In the genomic region with DNA sequence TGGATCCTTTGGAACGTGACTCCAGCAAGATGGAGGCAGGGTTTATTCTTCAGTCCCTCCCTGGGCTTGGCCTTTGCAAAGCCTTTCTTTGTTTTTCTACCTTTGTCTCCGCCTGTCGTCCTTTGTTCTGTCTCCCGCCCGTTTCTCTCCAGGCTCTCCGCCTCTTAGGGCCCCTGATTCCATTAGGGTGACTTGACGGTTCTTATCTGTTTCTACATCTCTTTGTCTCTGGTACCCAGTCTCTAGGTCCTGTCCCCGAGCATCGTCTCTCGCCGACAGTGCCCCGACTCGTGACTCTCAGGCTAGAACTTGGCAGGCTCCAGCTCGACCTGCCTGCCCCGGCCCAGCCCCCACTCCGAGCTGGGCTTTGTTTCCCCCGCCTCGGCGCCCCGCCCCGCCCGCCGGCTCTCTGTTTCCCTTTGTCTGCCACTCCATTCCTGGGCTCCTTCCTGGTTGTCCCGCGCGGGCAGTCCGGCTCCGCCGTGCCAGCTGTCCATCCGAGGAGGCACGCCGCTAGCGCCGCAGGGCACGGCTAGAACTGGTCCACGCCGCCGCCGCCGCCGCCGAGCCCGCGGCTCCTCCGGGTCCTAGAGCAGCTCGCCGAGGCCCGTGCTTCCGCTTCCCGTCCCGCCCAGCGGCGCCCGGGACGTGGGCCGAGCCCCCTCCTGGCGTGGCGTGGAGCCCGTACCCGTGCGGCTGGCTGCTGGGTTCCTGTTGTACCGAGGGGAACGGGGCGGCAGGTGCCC, we compare ENCODE assay signal across 8 mouse cellular contexts. TPM values are rescaled to one million over a fixed set of nuclear protein-coding genes. Genes with fewer than 3 reads are reported as not detected.
DNase-seq lines count a peak whose midpoint lies in the region; ATAC-seq and TF ChIP-seq lines count a peak whose summit lies in the region.

Gene Zfp553 (plus strand): TSS at position 440 of the 746 bp plus-strand sequence.
Gene Sept1 (minus strand): TSS at position 509 of the 746 bp plus-strand sequence.

- TF ChIP-seq POLR2A in ES-Bruce4 (IDR thresholded peaks at IDR 0.05; ENCODE audit: insufficient read depth, low read length) = peak; percentile 22

- no peaks in the 10 kb centered on the region for H3K4me1 ChIP-seq in ES-Bruce4 (ENCODE audit: control insufficient read depth, insufficient read depth, low read length)
- peaks cover 42% of the 10 kb centered on the region for H3K4me1 ChIP-seq in forebrain, embryonic 13.5 days
- peaks cover 9% of the 10 kb centered on the region for H3K4me1 ChIP-seq in heart, postnatal 0 days (ENCODE audit: control insufficient read depth, insufficient read depth)
- H3K4me1 ChIP-seq in liver, postnatal 0 days (ENCODE audit: insufficient read depth) = peaks cover 17% of the 10 kb centered on the region
- peaks cover 30% of the 10 kb centered on the region for H3K4me1 ChIP-seq in neural tube, embryonic 12.5 days

- H3K27ac ChIP-seq in ES-Bruce4 (ENCODE audit: insufficient read depth, low read length) = peak within 1 kb of the TSS; percentile 88
- peak within 1 kb of the TSS; percentile 99 for H3K27ac ChIP-seq in forebrain, embryonic 13.5 days
- H3K27ac ChIP-seq in heart, postnatal 0 days (ENCODE audit: low read depth) = peak within 1 kb of the TSS; percentile 93
- H3K27ac ChIP-seq in liver, postnatal 0 days (ENCODE audit: low read depth) = peak within 1 kb of the TSS; percentile 95
- peak within 1 kb of the TSS; percentile 98 for H3K27ac ChIP-seq in neural tube, embryonic 12.5 days

- no peaks in the 10 kb centered on the region for H3K9me3 ChIP-seq in ES-Bruce4 (replicated peaks; ENCODE audit: control insufficient read depth, insufficient read depth, low read length, poor library complexity, severe bottlenecking)
- no peaks in the 10 kb centered on the region for H3K9me3 ChIP-seq in forebrain, embryonic 13.5 days (replicated peaks)
- no peaks in the 10 kb centered on the region for H3K9me3 ChIP-seq in heart, postnatal 0 days (replicated peaks; ENCODE audit: control insufficient read depth, low read length)
- no peaks in the 10 kb centered on the region for H3K9me3 ChIP-seq in liver, postnatal 0 days (ENCODE audit: low read length)
- H3K9me3 ChIP-seq in neural tube, embryonic 12.5 days = no peaks in the 10 kb centered on the region

- H3K4me2 ChIP-seq in forebrain, embryonic 13.5 days = peak within 1 kb of the TSS; percentile 90
- peak within 1 kb of the TSS; percentile 85 for H3K4me2 ChIP-seq in heart, postnatal 0 days (ENCODE audit: low read depth, low read length)
- peak within 1 kb of the TSS; percentile 94 for H3K4me2 ChIP-seq in liver, postnatal 0 days (ENCODE audit: low read depth, low read length)
- peak within 1 kb of the TSS; percentile 86 for H3K4me2 ChIP-seq in neural tube, embryonic 12.5 days (replicated peaks)

- peaks cover 36% of the 10 kb centered on the region for H3K36me3 ChIP-seq in ES-Bruce4 (ENCODE audit: control insufficient read depth, insufficient read depth, low read length, poor library complexity, severe bottlenecking)
- H3K36me3 ChIP-seq in forebrain, embryonic 13.5 days (ENCODE audit: poor library complexity, severe bottlenecking) = peaks cover 53% of the 10 kb centered on the region
- H3K36me3 ChIP-seq in heart, postnatal 0 days (replicated peaks; ENCODE audit: control insufficient read depth, insufficient read depth, low read length) = peaks cover 31% of the 10 kb centered on the region
- peaks cover 18% of the 10 kb centered on the region for H3K36me3 ChIP-seq in liver, postnatal 0 days (replicated peaks; ENCODE audit: insufficient read depth, low read length)
- H3K36me3 ChIP-seq in neural tube, embryonic 12.5 days = peaks cover 50% of the 10 kb centered on the region

- WGBS in forebrain, embryonic 13.5 days = under 1% methylated on average over 62 of the region's 64 CpGs
- under 1% methylated on average over 61 of the region's 64 CpGs for WGBS in heart, postnatal 0 days
- WGBS in liver, postnatal 0 days (ENCODE audit: insufficient replicate concordance) = 2% methylated on average over 59 of the region's 64 CpGs
- WGBS in neural tube, embryonic 12.5 days = under 1% methylated on average over 64 of the region's 64 CpGs

- ATAC-seq in cerebellum, adult (ENCODE audit: insufficient number of reproducible peaks, low FRiP score, low TSS enrichment) = peak; percentile 85; the same call in 1 of the 2 replicates
- ATAC-seq in forebrain, embryonic 13.5 days = peak; percentile 94
- peak; percentile 90 for ATAC-seq in heart, postnatal 0 days (ENCODE audit: insufficient read depth, low read depth)
- peak; percentile 90 for ATAC-seq in liver, postnatal 0 days
- ATAC-seq in neural tube, embryonic 12.5 days (ENCODE audit: low FRiP score, low read depth) = peak; percentile 91

- H3K27me3 ChIP-seq in ES-Bruce4 (ENCODE audit: control insufficient read depth, insufficient read depth, low read length, poor library complexity, severe bottlenecking) = no peaks in the 10 kb centered on the region
- H3K27me3 ChIP-seq in forebrain, embryonic 13.5 days = no peaks in the 10 kb centered on the region
- H3K27me3 ChIP-seq in heart, postnatal 0 days (ENCODE audit: control insufficient read depth, insufficient read depth, low read length) = no peaks in the 10 kb centered on the region
- H3K27me3 ChIP-seq in liver, postnatal 0 days (ENCODE audit: insufficient read depth, low read length) = no peaks in the 10 kb centered on the region
- no peaks in the 10 kb centered on the region for H3K27me3 ChIP-seq in neural tube, embryonic 12.5 days (replicated peaks)

- H3K4me3 ChIP-seq in ES-Bruce4 (ENCODE audit: low read depth, low read length) = peak within 1 kb of the TSS; percentile 89
- H3K4me3 ChIP-seq in forebrain, embryonic 13.5 days = peak within 1 kb of the TSS; percentile 94
- peak within 1 kb of the TSS; percentile 95 for H3K4me3 ChIP-seq in heart, postnatal 0 days (ENCODE audit: low read depth, low read length)
- peak within 1 kb of the TSS; percentile 99 for H3K4me3 ChIP-seq in liver, postnatal 0 days (ENCODE audit: low read depth, low read length)
- peak within 1 kb of the TSS; percentile 90 for H3K4me3 ChIP-seq in neural tube, embryonic 12.5 days

- peak within 1 kb of the TSS; percentile 95 for H3K9ac ChIP-seq in ES-Bruce4 (ENCODE audit: low read depth, poor library complexity, severe bottlenecking)
- H3K9ac ChIP-seq in forebrain, embryonic 13.5 days = peak within 1 kb of the TSS; percentile 97
- peak within 1 kb of the TSS; percentile 71 for H3K9ac ChIP-seq in heart, postnatal 0 days (replicated peaks; ENCODE audit: low read depth, low read length)
- H3K9ac ChIP-seq in liver, postnatal 0 days (replicated peaks) = peak within 1 kb of the TSS; percentile 93
- peak within 1 kb of the TSS; percentile 96 for H3K9ac ChIP-seq in neural tube, embryonic 12.5 days

- no peak for TF ChIP-seq CTCF in ES-Bruce4 (IDR thresholded peaks at IDR 0.05; ENCODE audit: low read depth, low read length)
- no peak for TF ChIP-seq CTCF in heart, postnatal 0 days (IDR thresholded peaks at IDR 0.05; ENCODE audit: low read depth)
- TF ChIP-seq CTCF in liver, postnatal 0 days (IDR thresholded peaks at IDR 0.05; ENCODE audit: low read depth) = no peak

- TF ChIP-seq EP300 in ES-Bruce4 (IDR thresholded peaks at IDR 0.05; ENCODE audit: insufficient read depth, low read depth, low read length) = peak; percentile 85
- TF ChIP-seq EP300 in heart, postnatal 0 days (IDR thresholded peaks at IDR 0.05; ENCODE audit: low read depth) = peak; percentile 80; the same call in 1 of the 2 replicates
- TF ChIP-seq EP300 in liver, postnatal 0 days (IDR thresholded peaks at IDR 0.05; ENCODE audit: low read depth) = no peak

- DNase-seq in heart, postnatal 0 days (ENCODE audit: low spot score) = peak; percentile 90
- DNase-seq in kidney, postnatal 36 days = peak; percentile 88 to 92
- DNase-seq in liver, postnatal 0 days = peak; percentile 90
- peak; percentile 60 for DNase-seq in telencephalon, adult 2 months (ENCODE audit: low read depth, low spot score)

RNA-seq across cellular contexts. Expression of gene Zfp553, which starts in this region (rescaled TPM):
- polyA plus RNA-seq in ES-Bruce4 (2011; ENCODE audit: insufficient read depth, insufficient read length, low read depth, missing spikeins) = 52.1 and 57.0 TPM in 2 replicates
- 68.9 and 73.1 TPM in 2 replicates for polyA plus RNA-seq in forebrain, embryonic 13.5 days (2015; fragmentation: Nextera tagmentation; extraction: Ambion mirVana)
- total RNA-seq in heart, postnatal 0 days (2014; rRNA removed; ENCODE audit: low replicate concordance) = 11.8 and 18.5 TPM in 2 replicates
- polyA plus RNA-seq in heart, postnatal 0 days (2015; fragmentation: Nextera tagmentation; extraction: Ambion mirVana) = 10.9 and 11.2 TPM in 2 replicates
- polyA plus RNA-seq in liver, postnatal 0 days (2015; fragmentation: Nextera tagmentation; extraction: Ambion mirVana) = 4.0 and 5.3 TPM in 2 replicates
- 67.6 and 68.9 TPM in 2 replicates for polyA plus RNA-seq in neural tube, embryonic 12.5 days (2016; fragmentation: Nextera tagmentation; extraction: Ambion mirVana)

RNA-seq across cellular contexts. Expression of gene Sept1, which starts in this region (rescaled TPM):
- 210 and 229 TPM in 2 replicates for polyA plus RNA-seq in ES-Bruce4 (2011; ENCODE audit: insufficient read depth, insufficient read length, low read depth, missing spikeins)
- polyA plus RNA-seq in forebrain, embryonic 13.5 days (2015; fragmentation: Nextera tagmentation; extraction: Ambion mirVana) = 31.8 and 33.4 TPM in 2 replicates
- total RNA-seq in heart, postnatal 0 days (2014; rRNA removed; ENCODE audit: low replicate concordance) = 2.3 and 8.6 TPM in 2 replicates
- polyA plus RNA-seq in heart, postnatal 0 days (2015; fragmentation: Nextera tagmentation; extraction: Ambion mirVana) = 18.7 and 19.4 TPM in 2 replicates
- polyA plus RNA-seq in liver, postnatal 0 days (2015; fragmentation: Nextera tagmentation; extraction: Ambion mirVana) = 16.7 and 17.3 TPM in 2 replicates
- 30.1 and 32.8 TPM in 2 replicates for polyA plus RNA-seq in neural tube, embryonic 12.5 days (2016; fragmentation: Nextera tagmentation; extraction: Ambion mirVana)

Comparison
In these comparisons a context has a peak if more than half of its experiments do, and no peak if none do; other contexts are left out.
1. Peak in every context shown above with its lines: DNase-seq, ATAC-seq, H3K4me3 ChIP-seq and H3K27ac ChIP-seq.